Mouse (Mus musculus) kidney, postnatal 0 days (tissue): ENCODE results near the gene Irx5. TPM values are rescaled to one million over a fixed set of nuclear protein-coding genes. Genes with fewer than 3 reads are reported as not detected.

Experiments used
- ATAC-seq: fragments of 200-750 bp; cut with Nextera tagmentation; replicated peaks from 2 replicates; pipeline ENCODE4 v1.8.0; 2017; ENCODE audit warnings: low read depth, moderate number of reproducible peaks, moderate TSS enrichment, moderate library complexity; ENCODE audit not compliant: low FRiP score
- DNase-seq: peaks from one replicate; pipeline ENCODE4 v3.0.0-alpha.2; 2016; ENCODE audit warnings: low spot score
- H3K27ac ChIP-seq: fragments of 300-500 bp; sonication (generic); 2 replicates; pipeline ENCODE4 v1.5.1; 2014; ENCODE audit warnings: mild to moderate bottlenecking
- H3K27me3 ChIP-seq: fragments of 300-500 bp; sonication (generic); 2 replicates; pipeline ENCODE4 v1.6.1; 2014; ENCODE audit warnings: low read length, mixed read lengths; ENCODE audit not compliant: insufficient read depth
- H3K36me3 ChIP-seq: fragments of 300-500 bp; sonication (generic); 2 replicates; pipeline ENCODE4 v1.6.1; 2014; ENCODE audit warnings: low read length, mixed read lengths; ENCODE audit not compliant: insufficient read depth
- H3K4me1 ChIP-seq: fragments of 300-500 bp; sonication (generic); replicated peaks from 2 replicates; pipeline ENCODE4 v1.6.1; 2014; ENCODE audit warnings: antibody characterized with exemption, low read length, mixed read lengths; ENCODE audit not compliant: insufficient read depth
- H3K4me2 ChIP-seq: fragments of 300-500 bp; sonication (generic); 2 replicates; pipeline ENCODE4 v1.6.1; 2014; ENCODE audit warnings: mild to moderate bottlenecking, low read length, moderate library complexity, mixed read lengths
- H3K4me3 ChIP-seq: fragments of 300-500 bp; sonication (generic); replicated peaks from 2 replicates; pipeline ENCODE4 v1.5.1; 2014; ENCODE audit warnings: low read depth, low read length
- H3K9ac ChIP-seq: fragments of 300-500 bp; sonication (generic); 2 replicates; pipeline ENCODE4 v1.6.1; 2014; ENCODE audit warnings: low read depth, low read length
- H3K9me3 ChIP-seq: fragments of 300-500 bp; sonication (generic); replicated peaks from 2 replicates; pipeline ENCODE4 v1.6.1; 2016; ENCODE audit warnings: low read length, inconsistent platforms, mixed read lengths
- CTCF ChIP-seq: IDR thresholded peaks from 2 replicates; pipeline ENCODE4 v1.5.1; 2016; ENCODE audit warnings: antibody characterized with exemption, low read depth, mild to moderate bottlenecking, moderate library complexity
- WGBS: fragments of 180-500 bp; shearing (Covaris S2); extraction: QIAGEN DNeasy Blood & Tissue Kit; methylation state at CpG from one replicate; pipeline ENCODE4 v1.1.7; 2014; 5-methylcytosine and 5-hydroxymethylcytosine counted together
- polyA plus RNA-seq: library from polyadenylated mRNA; unstranded; fragments of >200 nt; fragmentation: Nextera tagmentation; extraction: Ambion mirVana; gene quantifications from 2 replicates; pipeline ENCODE4 v1.2.1, GENCODE M21; 2015

Irx5 gene
- polyA plus RNA-seq, 1 experiment from 2014 or later, result 3.9 TPM

GRCm38 (mm10) chr8:92333406-92333805 is 24.0 kb upstream of the Irx5 start:
- no peak for TF ChIP-seq CTCF
- no peak for ATAC-seq
- H3K27ac ChIP-seq, result no peak overlapping the region

GRCm38 (mm10) chr8:92335079-92335478 is 22.3 kb upstream of the Irx5 start:
- DNase-seq (no peak), ATAC-seq (no peak)
- Histone ChIP-seq H3K4me3 (no peak overlapping the region), H3K27ac (no peak overlapping the region), H3K9ac (no peak overlapping the region), H3K27me3 (no peaks in the 10 kb centered on the region), H3K4me2 (no peak overlapping the region), H3K9me3 (no peaks in the 10 kb centered on the region), H3K36me3 (no peaks in the 10 kb centered on the region), H3K4me1 (no peaks in the 10 kb centered on the region)
- TF ChIP-seq CTCF, result no peak
- WGBS, result 88% methylated on average over 7 of the region's 7 CpGs

More at GRCm38 (mm10) chr8:92333406-92333805, 24.0 kb upstream of the Irx5 start:
- H3K9ac ChIP-seq, result no peak overlapping the region
- no peaks in the 10 kb centered on the region for H3K4me1 ChIP-seq
- H3K27me3 ChIP-seq, result no peaks in the 10 kb centered on the region
- DNase-seq, result no peak
- WGBS, result 92% methylated on average over 8 of the region's 8 CpGs
- no peaks in the 10 kb centered on the region for H3K9me3 ChIP-seq
- no peak overlapping the region for H3K4me2 ChIP-seq
- H3K4me3 ChIP-seq, result no peak overlapping the region
- H3K36me3 ChIP-seq, result no peaks in the 10 kb centered on the region

DNA sequence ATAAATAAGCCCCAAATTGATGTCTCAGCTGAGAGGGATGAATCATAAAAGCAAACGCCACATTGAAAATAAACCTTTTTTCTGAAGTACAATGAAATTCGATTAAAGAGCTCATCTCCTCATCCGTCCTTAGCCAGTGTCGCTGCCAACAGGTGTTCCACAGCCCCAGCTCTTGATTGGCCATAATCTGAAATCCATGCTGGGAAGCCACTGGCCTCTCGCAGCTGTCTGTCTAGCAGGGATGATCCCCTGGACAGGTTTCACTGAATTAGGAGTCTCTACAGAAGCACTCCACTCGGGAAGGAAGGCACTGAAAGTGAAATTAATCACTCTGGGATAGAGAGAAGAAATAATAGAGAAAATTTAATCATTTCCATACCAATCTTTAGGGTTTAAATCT is 21.4 kb upstream of the Irx5 start:
- no peak for ATAC-seq
- no peaks in the 10 kb centered on the region for H3K27me3 ChIP-seq
- TF ChIP-seq CTCF, result no peak
- no peaks in the 10 kb centered on the region for H3K36me3 ChIP-seq
- no peak for DNase-seq
- H3K4me3 ChIP-seq, result no peak overlapping the region
- no peaks in the 10 kb centered on the region for H3K9me3 ChIP-seq
- no peak overlapping the region for H3K4me2 ChIP-seq
- H3K27ac ChIP-seq, result no peak overlapping the region
- no peak overlapping the region for H3K9ac ChIP-seq
- WGBS, result 46% methylated on average over 6 of the region's 6 CpGs
- no peaks in the 10 kb centered on the region for H3K4me1 ChIP-seq

DNA sequence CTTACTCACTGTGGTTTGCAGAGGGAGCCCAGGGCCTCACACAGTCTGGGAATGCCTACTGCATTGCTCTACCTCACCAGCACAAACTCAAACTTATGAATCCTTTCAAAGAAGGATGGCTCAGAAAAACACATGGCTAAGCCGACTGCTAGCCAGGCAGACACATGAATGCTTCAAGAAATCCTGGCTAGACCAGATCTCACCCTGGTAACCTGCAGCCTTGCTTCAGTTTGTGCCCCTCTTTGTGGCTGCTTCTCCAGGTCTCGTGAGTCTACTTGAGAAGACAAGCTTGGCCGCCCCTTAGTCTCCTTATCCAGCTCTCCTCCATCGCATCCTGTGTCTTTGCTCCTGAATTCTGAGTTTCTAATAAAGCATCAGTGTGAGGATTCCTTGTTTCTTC is 13.9 kb upstream of the Irx5 start:
- no peak for ATAC-seq
- WGBS, result 85% methylated on average over 4 of the region's 4 CpGs

DNA sequence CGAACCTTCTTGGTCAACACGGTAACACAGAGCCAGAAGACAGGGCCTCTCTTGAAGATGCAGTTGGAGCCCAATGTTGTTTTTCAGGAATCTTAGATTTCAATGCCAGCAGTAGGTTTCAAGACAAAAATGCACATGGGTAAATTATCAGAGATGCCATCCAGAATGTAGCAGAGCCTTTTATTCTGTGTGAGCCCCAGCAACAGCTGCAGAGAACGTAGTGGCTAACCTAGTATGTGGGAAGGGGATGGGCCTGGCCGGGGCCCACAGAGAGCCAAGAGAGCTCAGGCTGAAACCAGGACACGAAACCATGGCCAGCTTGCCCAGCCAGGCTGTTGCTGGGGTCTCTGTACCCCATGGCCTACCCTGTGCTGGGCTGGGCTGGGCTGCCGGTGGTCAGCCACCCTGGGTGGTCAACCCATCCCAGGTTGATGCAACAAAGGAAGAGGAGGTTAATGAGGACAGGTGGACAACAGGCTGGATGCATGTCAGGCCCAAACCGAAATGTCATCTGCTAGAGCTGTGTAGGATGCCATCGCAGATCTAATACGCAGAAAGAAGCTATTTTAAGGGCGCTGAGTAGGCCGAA is 7.4 kb upstream of the Irx5 start:
- ATAC-seq, result no peak
- Histone ChIP-seq H3K4me1 (no peaks in the 10 kb centered on the region), H3K36me3 (no peaks in the 10 kb centered on the region), H3K9me3 (no peaks in the 10 kb centered on the region), H3K4me2 (no peak overlapping the region), H3K27me3 (peaks cover 12% of the 10 kb centered on the region), H3K9ac (no peak overlapping the region), H3K27ac (no peak overlapping the region), H3K4me3 (no peak overlapping the region)
- WGBS, result 87% methylated on average over 11 of the region's 11 CpGs
- no peak for DNase-seq
- no peak for TF ChIP-seq CTCF

More for the DNA sequence above, 13.9 kb upstream of the Irx5 start:
- Histone ChIP-seq H3K9me3 (no peaks in the 10 kb centered on the region), H3K9ac (no peak overlapping the region), H3K4me2 (no peak overlapping the region), H3K27ac (no peak overlapping the region), H3K27me3 (no peaks in the 10 kb centered on the region), H3K36me3 (no peaks in the 10 kb centered on the region), H3K4me1 (no peaks in the 10 kb centered on the region), H3K4me3 (no peak overlapping the region)
- TF ChIP-seq CTCF, result no peak
- no peak for DNase-seq

DNA sequence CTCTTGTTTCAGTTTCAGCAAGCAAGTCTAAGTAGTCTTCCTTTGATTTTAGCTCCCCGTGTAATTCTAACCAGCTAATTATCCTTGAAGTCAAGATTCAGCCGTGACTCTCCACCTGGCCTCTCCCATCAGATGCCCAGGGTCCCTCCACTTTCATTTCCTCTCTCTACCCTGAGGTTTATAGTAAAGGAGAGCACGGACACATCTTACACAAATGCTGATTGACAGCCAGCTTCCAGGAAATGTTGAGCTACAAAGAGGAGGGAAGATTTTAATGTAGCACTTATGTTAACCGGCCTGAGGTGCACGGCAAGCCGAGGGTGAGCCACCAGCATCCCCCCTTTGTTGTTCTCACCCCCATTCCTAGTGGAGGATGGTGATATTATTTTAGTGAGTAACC is 4.0 kb upstream of the Irx5 start:
- WGBS, result 19% methylated on average over 6 of the region's 6 CpGs
- no peak overlapping the region for H3K9ac ChIP-seq
- no peak overlapping the region; the same call in 1 of the 2 replicates for H3K4me3 ChIP-seq
- H3K27ac ChIP-seq, result no peak overlapping the region
- 0 out of 2 replicates have a peak, but pooled peaks cover 13% of the 10 kb centered on the region for H3K4me1 ChIP-seq
- peak overlapping the region; percentile 74 for H3K4me2 ChIP-seq
- DNase-seq (peak; percentile 7), ATAC-seq (no peak)
- H3K36me3 ChIP-seq, result no peaks in the 10 kb centered on the region
- peaks cover 30% of the 10 kb centered on the region for H3K27me3 ChIP-seq
- no peaks in the 10 kb centered on the region for H3K9me3 ChIP-seq
- no peak for TF ChIP-seq CTCF
